Mouse (Mus musculus): Measurements from ENCODE around the gene Ctf2. TPM values are rescaled to one million over a fixed set of nuclear protein-coding genes. Genes with fewer than 3 reads are reported as not detected.

Gene Ctf2
- polyA plus RNA-seq, 1 experiment from 2014 or later = 0.11 TPM

DNA sequence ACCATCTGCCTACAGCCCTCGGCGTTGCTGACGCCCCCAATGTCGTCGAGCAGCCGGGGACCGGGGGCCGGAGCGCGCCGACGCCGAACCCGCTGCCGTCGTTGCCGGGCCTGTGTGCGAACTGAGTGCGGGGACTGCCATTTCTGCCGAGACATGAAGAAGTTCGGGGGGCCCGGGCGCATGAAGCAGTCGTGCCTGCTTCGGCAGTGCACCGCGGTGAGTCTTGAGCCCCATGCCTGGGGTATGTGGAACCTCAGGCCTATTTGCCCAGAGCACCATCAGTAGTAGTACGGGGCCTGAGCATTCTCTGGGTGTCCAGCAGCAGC, 16.2 kb upstream of the Ctf2 start:
- H3K4me2 ChIP-seq (ENCODE audit: low read depth, low read length) = no peak overlapping the region

DNA sequence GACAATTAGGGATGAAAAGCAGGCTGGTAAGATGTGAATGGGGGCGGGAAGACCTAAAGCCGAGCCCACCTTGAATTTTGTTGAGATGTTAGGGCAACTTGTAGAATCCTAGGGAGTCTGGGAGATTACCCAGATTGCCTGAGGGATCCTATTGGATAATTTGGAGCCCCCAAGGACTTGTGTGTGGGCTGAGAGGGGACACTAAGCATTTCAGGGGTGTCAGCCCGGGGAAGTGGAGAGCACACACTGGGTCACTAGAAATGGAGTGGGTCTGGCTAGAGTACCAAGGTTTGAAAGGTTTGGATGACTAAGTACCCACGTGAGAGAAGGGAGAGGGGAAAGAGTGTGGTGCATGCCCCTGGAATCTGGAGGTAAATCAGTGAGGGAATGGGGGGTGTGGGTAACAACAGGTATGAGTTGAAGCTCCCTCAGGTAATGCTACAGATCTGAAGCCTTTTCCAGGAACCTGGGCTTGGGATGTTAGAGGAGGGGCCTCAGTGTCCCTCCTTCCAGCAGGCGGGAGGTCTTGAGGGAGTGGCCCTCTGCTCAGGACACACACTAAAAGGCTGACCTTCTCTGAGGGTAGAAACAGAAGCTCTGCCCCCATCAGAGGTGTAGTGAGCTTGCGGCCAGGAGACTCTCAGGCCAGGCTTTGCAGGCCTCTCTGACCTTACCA, 15.7 kb upstream of the Ctf2 start:
- peak overlapping the region; percentile 63 for H3K4me3 ChIP-seq (ENCODE audit: low read length)
- H3K9ac ChIP-seq (ENCODE audit: low read length) = peak overlapping the region; percentile 82
- H3K27me3 ChIP-seq (ENCODE audit: control insufficient read depth, insufficient read depth, low read length) = no peaks in the 10 kb centered on the region
- peak overlapping the region; percentile 98 for H3K4me2 ChIP-seq (ENCODE audit: low read depth, low read length)
- peak overlapping the region; percentile 93 for H3K27ac ChIP-seq (ENCODE audit: low read length)
- H3K4me1 ChIP-seq (ENCODE audit: control insufficient read depth, insufficient read depth, low read length) = peaks cover 7% of the 10 kb centered on the region
- H3K36me3 ChIP-seq (ENCODE audit: control insufficient read depth, insufficient read depth) = peaks cover 30% of the 10 kb centered on the region
- 55% methylated on average over 6 of the region's 6 CpGs for WGBS
- H3K9me3 ChIP-seq (replicated peaks; ENCODE audit: control insufficient read depth, low read length) = no peaks in the 10 kb centered on the region
- no peak for ATAC-seq (replicated peaks; ENCODE audit: extremely low read depth, insufficient read depth, low FRiP score)

More for the DNA sequence above, 16.2 kb upstream of the Ctf2 start:
- peaks cover 35% of the 10 kb centered on the region for H3K36me3 ChIP-seq (ENCODE audit: control insufficient read depth, insufficient read depth)
- WGBS = 92% methylated on average over 21 of the region's 28 CpGs
- no peak overlapping the region for H3K9ac ChIP-seq (ENCODE audit: low read length)
- no peak for ATAC-seq (replicated peaks; ENCODE audit: extremely low read depth, insufficient read depth, low FRiP score)
- no peak overlapping the region for H3K4me3 ChIP-seq (ENCODE audit: low read length)
- no peaks in the 10 kb centered on the region for H3K9me3 ChIP-seq (replicated peaks; ENCODE audit: control insufficient read depth, low read length)
- H3K27me3 ChIP-seq (ENCODE audit: control insufficient read depth, insufficient read depth, low read length) = no peaks in the 10 kb centered on the region
- H3K27ac ChIP-seq (ENCODE audit: low read length) = no peak overlapping the region
- peaks cover 7% of the 10 kb centered on the region for H3K4me1 ChIP-seq (ENCODE audit: control insufficient read depth, insufficient read depth, low read length)

DNA sequence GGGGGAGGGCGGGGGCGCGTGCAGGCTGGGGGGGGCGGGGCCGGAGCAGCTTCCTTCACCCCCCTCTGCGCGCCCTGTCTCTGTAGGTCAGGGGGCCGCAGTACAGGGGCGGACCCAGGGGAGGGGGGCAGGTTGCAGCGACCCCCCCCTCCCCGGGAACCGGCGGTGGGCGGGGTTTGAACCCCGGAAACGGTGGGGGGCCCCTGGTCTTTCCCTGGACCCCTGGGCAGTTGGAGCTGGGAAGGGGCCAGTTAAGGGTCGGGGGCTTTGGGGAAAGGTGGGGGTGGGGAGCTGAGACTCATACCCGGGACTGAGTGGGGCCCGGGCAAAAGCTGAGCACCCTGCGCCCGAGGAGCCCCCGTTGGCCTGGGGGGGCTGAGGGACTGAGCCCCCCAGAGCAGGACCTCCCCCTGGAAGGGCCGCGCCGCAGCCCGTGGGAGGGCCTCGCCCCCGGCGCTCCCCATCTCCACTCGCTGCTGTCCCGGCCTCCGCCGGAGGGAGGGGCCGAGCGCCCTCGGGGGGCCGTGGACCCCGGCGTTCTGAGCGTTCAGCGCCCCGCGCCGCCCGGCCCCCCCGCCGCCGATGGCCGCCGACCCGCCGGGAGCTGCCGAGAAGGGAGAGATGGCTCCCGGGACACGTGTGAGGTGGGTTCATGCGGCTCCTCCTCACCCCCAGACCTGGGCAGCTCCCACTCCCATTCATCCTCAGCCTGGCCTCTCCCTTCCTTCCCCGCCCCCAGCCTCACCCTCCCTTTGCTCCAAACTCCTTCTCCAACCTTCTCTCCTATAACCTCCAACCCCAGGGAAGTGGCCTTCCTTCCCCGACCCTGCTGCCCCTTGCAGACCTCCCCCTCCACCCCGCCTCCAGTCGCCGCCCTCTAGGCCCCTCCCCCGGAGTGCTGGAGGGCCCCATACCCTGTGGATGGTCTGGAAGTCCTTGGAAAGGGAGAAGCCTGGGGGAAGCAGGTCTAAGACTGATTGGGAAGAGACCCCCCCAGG, 14.8 kb upstream of the Ctf2 start:
- Histone ChIP-seq H3K4me3 (ENCODE audit: low read length) (peak overlapping the region; percentile 63), H3K9ac (ENCODE audit: low read length) (peak overlapping the region; percentile 82), H3K27ac (ENCODE audit: low read length) (peak overlapping the region; percentile 93), H3K9me3 (replicated peaks; ENCODE audit: control insufficient read depth, low read length) (no peaks in the 10 kb centered on the region), H3K4me2 (ENCODE audit: low read depth, low read length) (peak overlapping the region; percentile 98), H3K27me3 (ENCODE audit: control insufficient read depth, insufficient read depth, low read length) (no peaks in the 10 kb centered on the region), H3K4me1 (ENCODE audit: control insufficient read depth, insufficient read depth, low read length) (peaks cover 7% of the 10 kb centered on the region), H3K36me3 (ENCODE audit: control insufficient read depth, insufficient read depth) (peaks cover 26% of the 10 kb centered on the region)
- ATAC-seq (replicated peaks; ENCODE audit: extremely low read depth, insufficient read depth, low FRiP score) = peak; percentile 0; the same call in 1 of the 2 replicates
- WGBS = 2% methylated on average over 42 of the region's 62 CpGs

DNA sequence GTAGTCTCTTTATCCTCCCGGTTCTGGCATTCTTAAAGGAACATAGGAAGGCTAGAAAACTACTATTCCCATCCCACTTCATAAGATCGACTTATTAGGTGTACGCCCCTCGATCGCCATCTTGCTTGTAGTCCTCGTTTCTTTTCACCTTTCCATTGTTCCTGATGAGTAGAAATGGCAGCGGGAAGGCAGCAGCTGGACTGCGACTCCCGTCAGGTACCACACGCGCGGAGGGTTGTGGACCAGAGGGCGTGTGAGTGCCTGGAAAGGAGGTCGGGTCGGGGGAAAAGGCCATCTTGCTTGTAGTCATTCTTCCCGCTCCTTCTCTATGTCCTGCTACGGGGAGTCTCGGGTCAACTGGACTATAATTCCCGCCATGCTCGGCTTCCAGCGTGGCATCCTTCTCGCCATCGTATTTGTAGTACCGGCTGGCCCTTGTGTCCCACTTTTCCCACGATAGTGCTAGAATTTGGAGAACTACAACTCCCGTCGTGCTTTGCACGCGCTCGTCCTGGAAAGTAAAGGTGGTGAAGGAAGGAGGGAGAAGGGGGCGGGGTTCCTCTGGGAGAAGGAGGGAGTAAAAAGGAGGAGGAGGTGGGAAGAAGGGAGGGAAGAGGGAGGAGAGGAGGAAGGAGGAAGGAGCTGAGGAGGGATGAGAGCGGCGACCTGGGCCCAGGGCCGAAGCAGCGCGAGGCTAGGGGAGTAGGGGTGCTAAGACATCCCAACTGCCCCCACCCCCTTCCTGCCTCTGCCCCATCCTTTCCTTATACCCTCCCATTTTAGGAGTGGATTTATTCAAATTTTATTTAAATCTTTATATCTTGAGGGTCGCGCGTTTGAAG, 13.9 kb upstream of the Ctf2 start:
- Histone ChIP-seq H3K9ac (ENCODE audit: low read length) (peak overlapping the region; percentile 82), H3K36me3 (ENCODE audit: control insufficient read depth, insufficient read depth) (peaks cover 18% of the 10 kb centered on the region), H3K27me3 (ENCODE audit: control insufficient read depth, insufficient read depth, low read length) (no peaks in the 10 kb centered on the region), H3K4me1 (ENCODE audit: control insufficient read depth, insufficient read depth, low read length) (peaks cover 7% of the 10 kb centered on the region), H3K4me2 (ENCODE audit: low read depth, low read length) (peak overlapping the region; percentile 98), H3K4me3 (ENCODE audit: low read length) (peak overlapping the region; percentile 63), H3K27ac (ENCODE audit: low read length) (peak overlapping the region; percentile 93), H3K9me3 (replicated peaks; ENCODE audit: control insufficient read depth, low read length) (no peaks in the 10 kb centered on the region; the same call in 1 of the 2 replicates)
- ATAC-seq (replicated peaks; ENCODE audit: extremely low read depth, insufficient read depth, low FRiP score) = peak; percentile 91
- WGBS = under 1% methylated on average over 39 of the region's 39 CpGs

- H3K27ac ChIP-seq (ENCODE audit: low read length) = peak overlapping the region; percentile 93
- no peaks in the 10 kb centered on the region; the same call in 1 of the 2 replicates for H3K9me3 ChIP-seq (replicated peaks; ENCODE audit: control insufficient read depth, low read length)
- under 1% methylated on average over 19 of the region's 19 CpGs for WGBS
- H3K4me3 ChIP-seq (ENCODE audit: low read length) = peak overlapping the region; percentile 63
- peaks cover 7% of the 10 kb centered on the region for H3K4me1 ChIP-seq (ENCODE audit: control insufficient read depth, insufficient read depth, low read length)
- ATAC-seq (replicated peaks; ENCODE audit: extremely low read depth, insufficient read depth, low FRiP score) = peak; percentile 82
- H3K27me3 ChIP-seq (ENCODE audit: control insufficient read depth, insufficient read depth, low read length) = no peaks in the 10 kb centered on the region
- peaks cover 12% of the 10 kb centered on the region for H3K36me3 ChIP-seq (ENCODE audit: control insufficient read depth, insufficient read depth)
- H3K4me2 ChIP-seq (ENCODE audit: low read depth, low read length) = peak overlapping the region; percentile 98
- H3K9ac ChIP-seq (ENCODE audit: low read length) = peak overlapping the region; percentile 82
These were observed 13.3 kb upstream of the Ctf2 start for GRCm38 (mm10) chr7:127745251-127745651.

DNA sequence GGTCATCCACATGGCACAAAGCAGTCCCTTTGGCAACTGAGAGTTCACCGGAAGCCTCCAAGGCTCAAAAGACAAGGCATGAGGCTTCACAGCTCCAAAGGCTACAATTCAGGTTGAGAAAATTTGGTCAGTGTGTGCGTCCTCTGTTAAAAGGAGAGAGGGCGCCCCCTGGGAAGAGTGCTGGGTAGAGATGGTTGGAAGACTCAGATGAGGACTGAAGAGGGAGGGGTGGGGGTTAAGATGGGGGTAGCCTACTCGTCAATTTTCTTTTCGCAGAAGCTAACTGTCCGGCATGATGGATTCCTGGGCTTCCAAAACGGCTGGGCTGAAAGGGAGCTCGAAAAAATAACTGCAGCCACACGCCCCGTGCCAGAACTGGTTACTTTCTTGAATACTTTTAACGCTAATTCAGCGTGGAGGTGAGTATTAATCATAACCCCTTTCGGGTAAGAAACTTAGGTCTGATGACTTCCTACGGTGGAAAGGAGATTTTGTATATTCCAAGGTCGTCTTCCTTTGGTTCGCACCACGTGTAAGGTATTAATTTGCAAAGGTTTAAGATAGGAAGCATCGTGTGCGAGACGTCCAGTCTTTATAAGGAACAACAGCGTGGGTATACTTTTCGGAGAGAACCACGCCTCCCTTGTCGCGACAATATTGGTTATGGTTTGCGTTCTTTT, 12.5 kb upstream of the Ctf2 start, which contains the start of gene Fbxl19:
Fbxl19 (plus strand) TSS at position 178 of the 680 bp plus-strand sequence.
- Histone ChIP-seq H3K9ac (ENCODE audit: low read length) (peak within 1 kb of the TSS; percentile 82), H3K4me1 (ENCODE audit: control insufficient read depth, insufficient read depth, low read length) (peaks cover 7% of the 10 kb centered on the region), H3K4me3 (ENCODE audit: low read length) (peak within 1 kb of the TSS; percentile 63), H3K9me3 (replicated peaks; ENCODE audit: control insufficient read depth, low read length) (no peaks in the 10 kb centered on the region; the same call in 1 of the 2 replicates), H3K4me2 (ENCODE audit: low read depth, low read length) (peak within 1 kb of the TSS; percentile 98), H3K27ac (ENCODE audit: low read length) (peak within 1 kb of the TSS; percentile 93), H3K27me3 (ENCODE audit: control insufficient read depth, insufficient read depth, low read length) (no peaks in the 10 kb centered on the region), H3K36me3 (ENCODE audit: control insufficient read depth, insufficient read depth) (peaks cover 4% of the 10 kb centered on the region)
- WGBS = under 1% methylated on average over 26 of the region's 26 CpGs
- ATAC-seq (replicated peaks; ENCODE audit: extremely low read depth, insufficient read depth, low FRiP score) = no peak

DNA sequence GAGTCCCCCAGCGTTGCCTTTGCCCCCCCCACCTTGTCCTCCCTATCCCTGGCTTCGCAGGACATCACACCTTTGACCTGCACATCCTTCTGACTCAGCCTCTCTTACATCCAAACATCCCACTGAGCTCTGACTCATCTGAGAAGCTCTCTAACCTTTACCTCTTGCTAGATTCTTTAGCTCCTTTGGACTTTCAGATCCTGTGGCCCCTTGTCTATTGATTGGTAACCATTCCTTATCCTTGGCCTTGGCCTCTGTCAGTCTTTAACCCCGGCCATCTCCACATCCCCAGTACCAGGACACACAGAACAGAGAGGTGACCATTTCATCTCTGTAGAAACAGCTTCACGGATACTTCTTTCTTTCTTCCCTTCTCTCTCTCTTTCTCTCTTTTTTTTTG, 1.8 kb downstream of the Ctf2 start:
- Histone ChIP-seq H3K27me3 (ENCODE audit: control insufficient read depth, insufficient read depth, low read length) (peaks cover 2% of the 10 kb centered on the region; the same call in 1 of the 2 replicates), H3K4me2 (ENCODE audit: low read depth, low read length) (no peak overlapping the region), H3K9ac (ENCODE audit: low read length) (no peak overlapping the region), H3K27ac (ENCODE audit: low read length) (no peak overlapping the region), H3K9me3 (replicated peaks; ENCODE audit: control insufficient read depth, low read length) (0 out of 2 replicates have a peak, but pooled peaks cover 4% of the 10 kb centered on the region), H3K36me3 (ENCODE audit: control insufficient read depth, insufficient read depth) (no peaks in the 10 kb centered on the region), H3K4me3 (ENCODE audit: low read length) (no peak overlapping the region), H3K4me1 (ENCODE audit: control insufficient read depth, insufficient read depth, low read length) (no peaks in the 10 kb centered on the region)
- no peak for ATAC-seq (replicated peaks; ENCODE audit: extremely low read depth, insufficient read depth, low FRiP score)
- WGBS = 59% methylated on average over 4 of the region's 4 CpGs

DNA sequence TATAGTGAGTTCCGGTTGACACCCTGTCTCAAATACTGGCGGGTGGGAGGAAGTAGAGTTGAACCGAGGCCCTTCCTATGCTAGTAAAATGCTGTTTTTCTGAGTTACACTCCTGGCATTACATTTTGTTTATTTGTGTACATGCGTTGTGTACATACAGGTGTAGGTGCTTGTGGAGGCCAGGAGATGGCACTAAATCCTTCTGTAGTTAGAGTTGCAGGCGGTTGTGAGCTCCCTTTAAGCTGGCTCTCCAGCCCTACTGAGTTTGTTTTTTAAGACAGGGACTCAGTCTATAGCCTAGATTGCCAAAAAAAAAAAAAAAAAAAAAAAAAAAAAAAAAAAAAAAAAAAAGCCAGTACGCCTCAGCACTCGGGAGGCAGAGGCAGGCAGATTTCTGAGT, 4.1 kb downstream of the Ctf2 start:
- Histone ChIP-seq H3K4me3 (ENCODE audit: low read length) (no peak overlapping the region), H3K27ac (ENCODE audit: low read length) (no peak overlapping the region), H3K4me1 (ENCODE audit: control insufficient read depth, insufficient read depth, low read length) (no peaks in the 10 kb centered on the region), H3K4me2 (ENCODE audit: low read depth, low read length) (no peak overlapping the region), H3K9me3 (replicated peaks; ENCODE audit: control insufficient read depth, low read length) (0 out of 2 replicates have a peak, but pooled peaks cover 4% of the 10 kb centered on the region), H3K9ac (ENCODE audit: low read length) (no peak overlapping the region), H3K27me3 (ENCODE audit: control insufficient read depth, insufficient read depth, low read length) (peaks cover 2% of the 10 kb centered on the region; the same call in 1 of the 2 replicates), H3K36me3 (ENCODE audit: control insufficient read depth, insufficient read depth) (no peaks in the 10 kb centered on the region)
- ATAC-seq (replicated peaks; ENCODE audit: extremely low read depth, insufficient read depth, low FRiP score) = no peak
- WGBS = 80% methylated on average over 6 of the region's 7 CpGs

All from heart, embryonic 16.5 days (tissue).